Mouse (Mus musculus): Measurements from ENCODE around the gene Slc22a14.

GRCm38 (mm10) chr9:119323260-119323645, 42.1 kb downstream of the Slc22a14 start:
- TF ChIP-seq ZC3H11A (IDR thresholded peaks at IDR 0.05; ENCODE audit: borderline replicate concordance, low read depth, low read length): no peak
- TF ChIP-seq CHD2 (IDR thresholded peaks at IDR 0.05; ENCODE audit: low read depth, low read length): no peak
